Comparison of ENCODE assay signal across 14 mouse cellular contexts in genomic region chr12:19175631-19176030, GRCm38 (mm10).
DNase-seq lines count a peak whose midpoint lies in the region; TF ChIP-seq lines count a peak whose summit lies in the region.
"Had no signal": no experiment of that assay in that cellular context is flagged by ENCODE, and none has a peak within 500 bp of the region (broad histone marks: within the 10 kb centered on the region; RNA-seq: fewer than 3 reads in every experiment).

No protein-coding gene starts in this region.

- H3K4me3 ChIP-seq in cerebellum, adult 2 months (replicated peaks; ENCODE audit: insufficient read depth, low read depth, low read length), result no peak overlapping the region
- peak overlapping the region; percentile 99 for H3K4me3 ChIP-seq in ES-Bruce4 (ENCODE audit: low read depth, low read length)
- peak overlapping the region; percentile 24; the same call in 1 of the 2 replicates for H3K4me3 ChIP-seq in limb, embryonic 10.5 days
- no peak overlapping the region for H3K4me3 ChIP-seq in forebrain, embryonic 10.5 days
- H3K4me3 ChIP-seq: embryonic facial prominence, embryonic 15.5 days had no signal

- 29% methylated on average over 42 of the region's 43 CpGs for WGBS in cerebellum, adult 2 months
- 18% methylated on average over 40 of the region's 43 CpGs for WGBS in limb, embryonic 10.5 days
- WGBS in forebrain, embryonic 10.5 days, result 18% methylated on average over 42 of the region's 43 CpGs

- DNase-seq in cerebellum, postnatal 10 days, result peak; percentile 19 to 39
- DNase-seq in cerebellum, adult 2 months, result no peak
- DNase-seq in kidney, postnatal 4 days, result peak; percentile 19 to 32
- no peak for DNase-seq in kidney, adult 11 months
- no peak for DNase-seq in limb, embryonic 10.5 days (ENCODE audit: low spot score)
- DNase-seq in forebrain, embryonic 10.5 days (ENCODE audit: extremely low spot score, low spot score), result no peak
- DNase-seq in frontal cortex, postnatal 25 days (ENCODE audit: low spot score in 2 of 2), result no peak
- DNase-seq: cerebellum, postnatal 36 days; forebrain, postnatal 0 days; lung, postnatal 4 days had no signal

- peak overlapping the region; percentile 99 for H3K9ac ChIP-seq in ES-Bruce4 (ENCODE audit: low read depth, poor library complexity, severe bottlenecking)
- H3K9ac ChIP-seq: embryonic facial prominence, embryonic 15.5 days; forebrain, postnatal 0 days had no signal

- no peak for TF ChIP-seq POLR2A in cerebellum, adult 2 months (IDR thresholded peaks at IDR 0.05; ENCODE audit: borderline replicate concordance, insufficient read depth, low read length)
- TF ChIP-seq POLR2A in ES-Bruce4 (IDR thresholded peaks at IDR 0.05; ENCODE audit: insufficient read depth, low read length), result no peak

- no peak for TF ChIP-seq CTCF in cerebellum, adult 2 months (IDR thresholded peaks at IDR 0.05; ENCODE audit: borderline replicate concordance, insufficient read depth, low read depth, low read length)
- TF ChIP-seq CTCF in ES-Bruce4 (IDR thresholded peaks at IDR 0.05; ENCODE audit: low read depth, low read length), result no peak

- no peak for TF ChIP-seq EP300 in ES-Bruce4 (IDR thresholded peaks at IDR 0.05; ENCODE audit: insufficient read depth, low read depth, low read length)

- no peaks in the 10 kb centered on the region for H3K9me3 ChIP-seq in ES-Bruce4 (replicated peaks; ENCODE audit: control insufficient read depth, insufficient read depth, low read length, poor library complexity, severe bottlenecking)
- H3K9me3 ChIP-seq in limb, embryonic 10.5 days (replicated peaks), result peaks cover 9% of the 10 kb centered on the region
- H3K9me3 ChIP-seq in forebrain, embryonic 10.5 days, result peaks cover 43% of the 10 kb centered on the region

- H3K4me1 ChIP-seq in cerebellum, adult 2 months (ENCODE audit: control insufficient read depth, insufficient read depth, low read length), result no peaks in the 10 kb centered on the region
- H3K4me1 ChIP-seq in ES-Bruce4 (ENCODE audit: control insufficient read depth, insufficient read depth, low read length), result no peaks in the 10 kb centered on the region
- H3K4me1 ChIP-seq in limb, embryonic 10.5 days, result no peaks in the 10 kb centered on the region
- H3K4me1 ChIP-seq in forebrain, embryonic 10.5 days, result no peaks in the 10 kb centered on the region
- H3K4me1 ChIP-seq: embryonic facial prominence, embryonic 15.5 days had no signal

- H3K27me3 ChIP-seq in cerebellum, adult 2 months (ENCODE audit: control insufficient read depth, insufficient read depth, low read length), result no peaks in the 10 kb centered on the region
- H3K27me3 ChIP-seq in ES-Bruce4 (ENCODE audit: control insufficient read depth, insufficient read depth, low read length, poor library complexity, severe bottlenecking), result no peaks in the 10 kb centered on the region
- H3K27me3 ChIP-seq in limb, embryonic 10.5 days (ENCODE audit: low read depth, poor library complexity, severe bottlenecking), result no peaks in the 10 kb centered on the region
- H3K27me3 ChIP-seq in forebrain, embryonic 10.5 days (ENCODE audit: poor library complexity, severe bottlenecking), result no peaks in the 10 kb centered on the region
- H3K27me3 ChIP-seq: embryonic facial prominence, embryonic 15.5 days; Patski had no signal

- no peaks in the 10 kb centered on the region for H3K36me3 ChIP-seq in ES-Bruce4 (ENCODE audit: control insufficient read depth, insufficient read depth, low read length, poor library complexity, severe bottlenecking)
- no peaks in the 10 kb centered on the region for H3K36me3 ChIP-seq in limb, embryonic 10.5 days
- H3K36me3 ChIP-seq in forebrain, embryonic 10.5 days (replicated peaks), result no peaks in the 10 kb centered on the region
- H3K36me3 ChIP-seq: embryonic facial prominence, embryonic 15.5 days had no signal

- H3K27ac ChIP-seq in cerebellum, adult 2 months (ENCODE audit: insufficient read depth, low read length), result no peak overlapping the region
- peak overlapping the region; percentile 86 for H3K27ac ChIP-seq in ES-Bruce4 (ENCODE audit: insufficient read depth, low read length)
- no peak overlapping the region for H3K27ac ChIP-seq in limb, embryonic 10.5 days
- no peak overlapping the region for H3K27ac ChIP-seq in forebrain, embryonic 10.5 days
- H3K27ac ChIP-seq: embryonic facial prominence, embryonic 15.5 days; hindbrain, postnatal 0 days had no signal

Comparison
In these comparisons a context has a peak if more than half of its experiments do, and no peak if none do; other contexts are left out.
1. DNase-seq: peak in cerebellum, postnatal 10 days (2 of 2) and kidney, postnatal 4 days (2 of 2); none in cerebellum, adult 2 months (0 of 2), kidney, adult 11 months (single experiment), limb, embryonic 10.5 days (single experiment), forebrain, embryonic 10.5 days (single experiment) and frontal cortex, postnatal 25 days (0 of 2).
2. H3K4me3 ChIP-seq: peak in ES-Bruce4 (single experiment) and limb, embryonic 10.5 days (single experiment); none in cerebellum, adult 2 months (single experiment) and forebrain, embryonic 10.5 days (single experiment).